Mouse (Mus musculus) liver, embryonic 14.5 days (tissue): ENCODE results near the gene Src. TPM values are rescaled to one million over a fixed set of nuclear protein-coding genes. Genes with fewer than 3 reads are reported as not detected.

Source experiments
- ATAC-seq: fragments of 200-750 bp; cut with Nextera tagmentation; 2 replicates; pipeline ENCODE4 v1.8.0; 2017; ENCODE audit warnings: moderate number of reproducible peaks, mild to moderate bottlenecking, moderate library complexity; ENCODE audit not compliant: insufficient read depth
- DNase-seq, 3 experiments: peaks; one replicate each; pipeline ENCODE4 v3.0.0-alpha.2; 2012 to 2013; ENCODE audit warnings: low read depth in 3 of 3, low spot score in 3 of 3
- H3K27ac ChIP-seq: fragments of 300-500 bp; sonication (generic); 2 replicates; pipeline ENCODE4 v1.5.1; 2014; ENCODE audit warnings: moderate library complexity, mild to moderate bottlenecking, control low read depth, inconsistent platforms
- H3K27me3 ChIP-seq: fragments of 300-500 bp; sonication (generic); 2 replicates; pipeline ENCODE4 v1.6.1; 2014; ENCODE audit warnings: mild to moderate bottlenecking, low read length, moderate library complexity; ENCODE audit not compliant: control insufficient read depth, insufficient read depth
- H3K36me3 ChIP-seq: fragments of 300-500 bp; sonication (generic); replicated peaks from 2 replicates; pipeline ENCODE4 v1.6.1; 2014; ENCODE audit warnings: low read depth; ENCODE audit not compliant: control insufficient read depth, insufficient read depth
- H3K4me1 ChIP-seq, 2 experiments: fragments of 200-500 bp in 1 of 2; fragments of 300-500 bp in 1 of 2; sonication (generic) in 1 of 2; replicated peaks; 2 replicates each; pipeline ENCODE4 v1.6.1; 2012 to 2014; ENCODE audit warnings: antibody characterized with exemption in 1 of 2, inconsistent platforms in 1 of 2, low read length in 1 of 2; ENCODE audit not compliant: control insufficient read depth in 2 of 2, insufficient read depth in 2 of 2
- H3K4me2 ChIP-seq: fragments of 300-500 bp; sonication (generic); 2 replicates; pipeline ENCODE4 v1.6.1; 2014; ENCODE audit warnings: low read depth, mild to moderate bottlenecking, control low read depth, moderate library complexity
- H3K4me3 ChIP-seq, 2 experiments: fragments of 200-500 bp in 1 of 2; fragments of 300-500 bp in 1 of 2; sonication (generic) in 1 of 2; 2 replicates each; pipeline ENCODE4 v1.5.1; 2012 to 2014; ENCODE audit warnings: low read depth in 2 of 2, low read length in 2 of 2, mild to moderate bottlenecking in 2 of 2, control low read depth in 1 of 2, inconsistent platforms in 1 of 2, moderate library complexity in 1 of 2; ENCODE audit not compliant: insufficient read depth in 1 of 2
- H3K9ac ChIP-seq: fragments of 300-500 bp; sonication (generic); replicated peaks from 2 replicates; pipeline ENCODE4 v1.6.1; 2014; ENCODE audit warnings: mild to moderate bottlenecking, control low read depth, moderate library complexity
- H3K9me3 ChIP-seq: fragments of 300-500 bp; sonication (generic); 2 replicates; pipeline ENCODE4 v1.6.1; 2016; ENCODE audit warnings: low read length, mixed read lengths; ENCODE audit not compliant: control insufficient read depth
- CTCF ChIP-seq: IDR thresholded peaks from 2 replicates; pipeline ENCODE4 v1.5.1; 2016; ENCODE audit warnings: antibody characterized with exemption, low read depth, control low read depth
- EP300 ChIP-seq: IDR thresholded peaks from 2 replicates; pipeline ENCODE4 v1.6.1; 2016; ENCODE audit warnings: antibody characterized with exemption, low read depth
- WGBS: fragments of 180-500 bp; shearing (Covaris S2); extraction: QIAGEN DNeasy Blood & Tissue Kit; methylation state at CpG from one replicate; pipeline ENCODE4 v1.1.7; 2014; ENCODE audit not compliant: insufficient replicate concordance; 5-methylcytosine and 5-hydroxymethylcytosine counted together
- polyA plus RNA-seq, 2 experiments: library from polyadenylated mRNA; depleted of rRNA in 1 of 2; stranded (reverse) in 1 of 2; unstranded in 1 of 2; fragments of >200 nt; fragmentation: Nextera tagmentation in 1 of 2; extraction: Ambion mirVana in 1 of 2; gene quantifications; 2 replicates each; pipeline versions ENCODE4 v1.2.1 to v1.2.3; 2012 to 2014

Src gene
- polyA plus RNA-seq, 2 experiments, result 0.90 to 2.3 TPM

DNA sequence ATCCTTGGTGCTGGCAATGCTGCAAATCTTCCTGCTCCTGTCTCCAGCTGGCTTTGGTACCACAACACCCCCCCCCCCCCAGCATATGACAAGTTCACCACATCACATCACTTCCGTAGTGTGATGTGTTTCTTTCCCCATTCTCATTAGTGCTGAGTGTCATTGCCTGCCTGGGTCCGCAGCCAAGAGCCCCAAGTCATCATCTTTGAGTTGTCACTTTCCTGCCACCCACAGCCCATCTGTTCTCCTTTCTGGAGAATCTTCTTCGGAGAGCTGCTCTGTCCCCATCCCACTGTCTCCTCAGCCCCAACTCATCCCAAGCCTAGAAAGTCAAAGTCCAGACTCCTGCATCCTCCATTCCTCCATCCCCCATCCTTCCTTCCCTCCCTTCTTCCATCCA is 75.0 kb downstream of the Src start:
- no peaks in the 10 kb centered on the region for H3K27me3 ChIP-seq
- 62% methylated on average over 3 of the region's 3 CpGs for WGBS
- H3K4me2 ChIP-seq, result no peak overlapping the region
- no peak overlapping the region for H3K4me3 ChIP-seq
- H3K9ac ChIP-seq, result no peak overlapping the region
- no peak for ATAC-seq
- DNase-seq, result no peak
- no peak overlapping the region for H3K27ac ChIP-seq
- no peaks in the 10 kb centered on the region for H3K36me3 ChIP-seq
- H3K9me3 ChIP-seq, result no peaks in the 10 kb centered on the region
- no peaks in the 10 kb centered on the region for H3K4me1 ChIP-seq
- TF ChIP-seq CTCF (no peak), EP300 (no peak)

DNA sequence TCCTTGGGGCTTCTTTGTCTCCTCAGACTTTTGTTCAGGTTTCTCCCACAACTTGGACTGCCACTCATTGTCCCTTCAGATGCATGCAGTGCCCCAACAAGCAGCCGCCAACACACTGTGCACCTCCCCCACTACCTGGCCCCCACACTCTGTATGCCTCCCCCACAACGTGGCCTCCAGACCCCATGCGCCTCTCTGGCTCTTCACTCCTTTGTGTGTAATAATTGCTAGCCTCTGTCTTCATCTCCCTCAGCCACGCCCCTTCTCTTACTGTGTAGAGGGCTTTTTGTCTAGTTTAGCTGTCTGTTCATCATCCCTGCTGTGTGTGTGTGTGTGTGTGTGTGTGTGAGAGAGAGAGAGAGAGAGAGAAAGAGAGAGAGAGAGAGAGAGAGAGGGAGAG is 80.3 kb downstream of the Src start:
- no peak for TF ChIP-seq EP300
- TF ChIP-seq CTCF, result no peak
- no peaks in the 10 kb centered on the region for H3K36me3 ChIP-seq
- H3K9me3 ChIP-seq, result no peaks in the 10 kb centered on the region
- no peaks in the 10 kb centered on the region for H3K27me3 ChIP-seq
- H3K27ac ChIP-seq, result no peak overlapping the region
- no peak overlapping the region for H3K4me2 ChIP-seq
- H3K4me1 ChIP-seq, result 0 out of 4 replicates have a peak, but pooled peaks cover 0 to 1% of the 10 kb centered on the region in 2 experiments
- no peak overlapping the region for H3K4me3 ChIP-seq
- ATAC-seq (no peak), DNase-seq (no peak)
- 41% methylated on average over 4 of the region's 4 CpGs for WGBS
- H3K9ac ChIP-seq, result no peak overlapping the region

DNA sequence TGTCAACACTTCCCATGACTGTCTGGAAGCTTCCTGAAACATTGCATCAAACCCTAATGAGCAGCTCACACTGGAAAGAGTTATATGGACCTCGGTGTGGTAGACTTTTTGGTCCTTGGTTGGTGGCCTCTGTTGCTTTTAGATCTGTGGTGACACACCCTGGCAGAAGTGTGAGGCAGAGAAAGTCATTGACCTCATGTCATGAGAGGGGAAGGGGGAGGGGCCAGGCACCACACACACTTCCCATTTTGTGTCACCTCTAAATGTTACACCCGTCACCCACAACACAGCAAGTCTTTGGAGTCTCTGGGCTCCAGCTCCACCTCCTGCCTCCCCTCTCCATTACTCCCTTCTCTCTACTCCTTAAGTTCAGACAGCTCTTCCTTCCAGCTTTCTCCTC is 82.1 kb downstream of the Src start:
- Histone ChIP-seq H3K9ac (no peak overlapping the region), H3K36me3 (no peaks in the 10 kb centered on the region), H3K9me3 (no peaks in the 10 kb centered on the region), H3K27me3 (no peaks in the 10 kb centered on the region), H3K4me2 (no peak overlapping the region), H3K4me1 (0 out of 4 replicates have a peak, but pooled peaks cover 0 to 1% of the 10 kb centered on the region in 2 experiments), H3K27ac (no peak overlapping the region), H3K4me3 (no peak overlapping the region)
- DNase-seq (peak in 1 of 3 experiments; percentile 32), ATAC-seq (no peak)
- TF ChIP-seq EP300 (no peak), CTCF (no peak)
- WGBS, result 13% methylated on average over 2 of the region's 2 CpGs

DNA sequence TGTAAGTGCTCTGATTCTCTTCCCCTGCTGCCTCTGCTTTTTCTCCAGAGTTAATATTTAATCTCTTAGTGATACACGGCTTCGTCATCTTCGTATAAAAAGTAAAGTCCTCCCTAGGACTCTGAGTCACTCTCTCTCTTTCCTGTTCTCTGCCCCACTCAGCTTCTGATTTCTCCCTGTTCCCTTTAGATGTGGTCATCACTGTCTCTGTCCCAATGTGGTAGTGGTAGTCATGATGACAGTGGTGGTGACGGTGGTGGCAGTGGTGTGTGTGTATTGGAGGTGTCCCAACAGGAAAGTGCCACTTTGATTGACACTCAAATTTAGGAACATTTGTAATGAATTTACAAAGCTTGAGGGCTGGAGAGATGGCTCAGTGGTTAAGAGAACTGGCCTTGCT is 83.1 kb downstream of the Src start:
- Histone ChIP-seq H3K9ac (no peak overlapping the region), H3K4me3 (no peak overlapping the region), H3K36me3 (no peaks in the 10 kb centered on the region), H3K9me3 (no peaks in the 10 kb centered on the region), H3K4me2 (no peak overlapping the region), H3K27me3 (no peaks in the 10 kb centered on the region), H3K4me1 (0 out of 4 replicates have a peak, but pooled peaks cover 0 to 1% of the 10 kb centered on the region in 2 experiments), H3K27ac (no peak overlapping the region)
- WGBS, result 58% methylated on average over 4 of the region's 4 CpGs
- no peak for DNase-seq
- TF ChIP-seq EP300 (no peak), CTCF (no peak)
- no peak for ATAC-seq

DNA sequence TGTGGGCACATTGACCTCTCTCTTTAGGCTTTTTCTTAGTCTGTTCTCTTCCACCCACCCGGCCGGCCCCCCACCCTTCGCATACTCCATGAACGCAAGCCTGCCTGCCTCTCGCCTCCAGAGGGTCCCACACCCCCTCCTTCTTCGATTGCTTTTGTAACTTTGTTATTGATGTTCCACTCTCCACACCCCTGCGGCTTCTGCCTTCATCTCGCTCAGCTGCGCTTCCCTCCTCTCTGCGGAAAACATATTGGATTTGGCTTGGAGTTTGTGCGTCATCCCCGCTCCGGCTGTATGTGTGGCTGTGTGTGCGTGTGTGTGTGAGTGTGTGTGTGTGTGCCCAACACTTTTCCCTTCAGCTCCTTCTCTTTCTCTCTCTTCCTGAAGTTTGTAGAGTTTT is 88.5 kb downstream of the Src start:
- Histone ChIP-seq H3K27ac (no peak overlapping the region), H3K4me2 (no peak overlapping the region), H3K36me3 (no peaks in the 10 kb centered on the region), H3K9me3 (no peaks in the 10 kb centered on the region), H3K4me1 (peaks cover 0 to 7% of the 10 kb centered on the region in 2 experiments; a peak in 2 of 4 replicates), H3K27me3 (no peaks in the 10 kb centered on the region), H3K4me3 (no peak overlapping the region), H3K9ac (no peak overlapping the region)
- ATAC-seq (no peak), DNase-seq (no peak)
- TF ChIP-seq EP300, result no peak
- no peak for TF ChIP-seq CTCF
- 48% methylated on average over 14 of the region's 14 CpGs for WGBS
